Mouse (Mus musculus) C3H10T1/2 (cell line): ENCODE results near the gene Gm4131. TPM values are rescaled to one million over a fixed set of nuclear protein-coding genes. Genes with fewer than 3 reads are reported as not detected.

ENCODE experiments used
- polyA plus RNA-seq, 2 experiments: library from polyadenylated mRNA; unstranded; fragments of >200 nt; fragmentation: generic; extraction: Trizol; gene quantifications; one replicate each; pipeline ENCODE4 v1.2.1; 2012; ENCODE audit warnings: missing spikeins in 2 of 2

Gm4131 gene
- polyA plus RNA-seq, result under 1 TPM in 1 of 2 experiments, not detected in 1; 0.05 TPM

DNA sequence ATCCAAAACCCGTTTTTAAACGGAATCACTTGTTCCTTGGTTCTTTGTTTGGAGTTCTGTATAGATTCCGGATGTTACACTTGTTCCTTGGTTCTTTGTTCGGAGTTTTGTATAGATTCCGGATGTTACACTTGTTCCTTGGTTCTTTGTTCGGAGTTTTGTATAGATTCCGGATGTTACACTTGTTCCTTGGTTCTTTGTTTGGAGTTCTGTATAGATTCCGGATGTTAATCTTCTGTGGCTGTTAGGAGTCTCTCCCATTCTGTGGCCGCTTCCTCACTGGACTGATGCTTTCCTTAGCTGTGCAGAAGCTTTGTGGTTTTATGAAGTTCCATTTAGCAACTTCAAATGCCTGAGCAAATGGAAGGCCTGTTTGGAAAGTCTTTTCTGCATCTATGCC is at the start of gene Gm4131:
Gene Gm4131 (minus strand): TSS at position 101 of the 400 bp plus-strand sequence.

DNA sequence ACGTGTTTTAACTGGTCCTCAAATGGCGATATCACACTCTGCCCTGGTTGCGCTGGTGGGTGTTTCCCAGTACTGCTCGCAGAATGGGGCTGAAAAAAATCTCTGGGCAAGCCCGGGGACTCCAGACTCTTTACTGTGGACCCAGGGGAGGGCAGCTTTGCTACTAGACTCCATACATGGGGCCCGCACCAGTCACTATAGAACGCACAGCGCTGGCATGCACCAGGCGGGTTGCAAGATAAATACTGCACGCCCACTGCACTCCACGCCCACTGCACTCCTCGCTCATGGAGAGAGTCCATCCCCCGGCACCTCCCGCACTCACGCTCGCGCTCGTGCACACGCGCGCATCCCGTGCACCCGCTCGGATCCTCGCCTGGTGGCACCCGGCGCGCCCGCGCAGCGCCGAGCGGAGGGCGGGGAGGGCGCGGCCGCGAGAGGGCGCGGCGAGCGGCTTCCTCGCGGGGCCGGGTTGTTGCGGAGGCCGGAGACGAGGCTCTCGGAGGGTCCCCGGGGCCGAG is 11.4 kb downstream of the Gm4131 start, which contains the start of gene Fam124a:
Gene Fam124a (plus strand): TSS at position 429 of the 521 bp plus-strand sequence.

DNA sequence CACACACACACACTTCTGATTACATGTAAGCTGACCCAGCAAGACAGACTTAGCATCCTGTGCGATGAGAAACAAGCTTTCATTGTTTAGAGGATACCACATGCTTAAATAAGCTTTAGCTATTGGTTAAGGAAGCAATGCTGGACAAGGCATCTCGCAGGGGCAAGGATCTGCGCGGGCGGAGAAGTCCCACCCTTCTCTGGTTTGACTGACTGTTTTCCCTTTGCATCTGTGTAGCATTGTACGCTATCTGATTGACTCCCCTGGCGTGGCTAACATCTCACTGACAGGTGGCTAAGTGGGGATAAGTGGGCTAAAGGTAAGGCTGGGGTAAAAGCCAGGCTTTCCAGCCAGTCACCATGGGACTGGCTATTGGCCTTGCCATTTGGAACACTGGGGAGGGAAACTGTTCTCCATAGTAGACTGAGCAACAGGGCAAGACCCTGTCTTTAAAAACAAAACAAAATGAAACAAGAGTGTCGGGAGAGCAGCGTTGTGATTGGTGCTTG is 110.4 kb downstream of the Gm4131 start, which contains the start of gene Gucy1b2:
Gene Gucy1b2 (minus strand): TSS at position 51 of the 509 bp plus-strand sequence.

Other genes starting within 250 kb of the Gm4131 start
- gene Gucy1b2, start 110.6 kb downstream of the Gm4131 start, polyA plus RNA-seq, result not detected
- gene Fam124a, start 11.2 kb downstream of the Gm4131 start, polyA plus RNA-seq, result 1 to 10 TPM in 1 of 2 experiments, under 1 TPM in 1; 0.88 to 6.9 TPM
- not detected for gene Serpine3, start 96.7 kb upstream of the Gm4131 start, polyA plus RNA-seq
- gene Ints6, start 194.2 kb upstream of the Gm4131 start, polyA plus RNA-seq, result 1 to 10 TPM in 1 of 2 experiments, under 1 TPM in 1; 0.50 to 2.0 TPM